Mouse (Mus musculus) E14TG2a.4 (cell line): ENCODE measurements around the gene Afm.

ENCODE experiments used
- CTCF ChIP-seq: conservative IDR thresholded peaks from 2 replicates; pipeline ENCODE4 v1.5.1; 2014; ENCODE audit warnings: low read length
- NANOG ChIP-seq: IDR thresholded peaks from 2 replicates; pipeline ENCODE4 v1.6.1; 2014; ENCODE audit warnings: borderline replicate concordance, low read length, mixed read lengths
- POU5F1 ChIP-seq: IDR thresholded peaks from 2 replicates; pipeline ENCODE4 v1.6.1; 2014; ENCODE audit warnings: low read length, borderline replicate concordance

DNA sequence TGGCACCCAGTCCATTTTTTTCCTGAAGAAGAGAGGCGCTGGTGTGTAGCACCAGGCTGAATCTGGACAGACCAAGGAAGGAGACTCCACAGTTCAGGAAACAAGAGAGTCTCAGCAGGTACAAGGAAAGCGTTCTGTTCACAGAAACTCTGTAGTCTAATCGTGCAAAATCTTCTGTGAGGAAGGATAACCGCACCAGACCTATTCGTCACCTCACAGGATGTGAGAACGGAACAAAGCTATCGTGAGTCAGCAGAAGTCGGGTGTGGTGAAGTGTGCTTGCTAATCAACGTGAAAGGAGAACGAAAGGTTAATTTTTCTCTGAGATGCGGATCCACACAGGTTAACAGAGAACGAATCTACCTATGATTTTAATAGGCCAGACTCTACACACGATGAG lies 76.2 kb downstream of the Afm start:
- TF ChIP-seq POU5F1 (no peak), CTCF (no peak), NANOG (no peak)
